Mouse (Mus musculus) urinary bladder, adult 18-20 months (tissue): ENCODE measurements at regions not wholly inside any gene's neighbourhood (a gene's known extent, or its start where the extent isn't known, plus 50 kb on each side); places are given as distances from the start of the nearest gene placed in this dataset.

Experiments used
- DNase-seq, 2 experiments: peaks; one replicate each; pipeline ENCODE4 v3.0.0; 2022; ENCODE audit warnings: low spot score in 2 of 2, mixed read lengths in 2 of 2

- no peak for DNase-seq
Observed at GRCm38 (mm10) chr8:116379851-116380250, 124.9 kb upstream of the Dynlrb2 start.

- no peak for DNase-seq
Observed at GRCm38 (mm10) chr8:116375758-116376157, 129.0 kb upstream of the Dynlrb2 start.

GRCm38 (mm10) chr8:116373063-116373462 lies 131.7 kb upstream of the Dynlrb2 start:
- no peak for DNase-seq

- peak in 1 of 2 experiments; percentile 66 for DNase-seq
Observed at GRCm38 (mm10) chr8:116372574-116372973, 132.2 kb upstream of the Dynlrb2 start.

GRCm38 (mm10) chr8:116372056-116372455 lies 132.7 kb upstream of the Dynlrb2 start:
- no peak for DNase-seq

- no peak for DNase-seq
Observed at GRCm38 (mm10) chr8:116367491-116367890, 137.3 kb upstream of the Dynlrb2 start.

- no peak for DNase-seq
Observed at GRCm38 (mm10) chr8:116366706-116367105, 138.1 kb upstream of the Dynlrb2 start.

- no peak for DNase-seq
Observed at GRCm38 (mm10) chr8:116364751-116365150, 140.0 kb upstream of the Dynlrb2 start.

GRCm38 (mm10) chr8:116364172-116364571 lies 140.6 kb upstream of the Dynlrb2 start:
- DNase-seq = no peak

GRCm38 (mm10) chr8:116362351-116362750 lies 142.4 kb upstream of the Dynlrb2 start:
- DNase-seq = no peak

GRCm38 (mm10) chr8:116359761-116360160 lies 145.0 kb upstream of the Dynlrb2 start:
- DNase-seq = no peak

GRCm38 (mm10) chr8:116354756-116355155 lies 150.0 kb upstream of the Dynlrb2 start:
- DNase-seq = no peak

GRCm38 (mm10) chr8:116353911-116354310 lies 150.9 kb upstream of the Dynlrb2 start:
- no peak for DNase-seq

GRCm38 (mm10) chr8:116352635-116353034 lies 152.1 kb upstream of the Dynlrb2 start:
- DNase-seq = no peak

GRCm38 (mm10) chr8:116348971-116349370 lies 155.8 kb upstream of the Dynlrb2 start:
- DNase-seq = no peak

- DNase-seq = no peak
Observed at GRCm38 (mm10) chr8:116346990-116347389, 157.8 kb upstream of the Dynlrb2 start.

GRCm38 (mm10) chr8:116344590-116345222 lies 160.1 kb upstream of the Dynlrb2 start:
- DNase-seq = no peak

- DNase-seq = no peak
Observed at GRCm38 (mm10) chr8:116343534-116343933, 161.2 kb upstream of the Dynlrb2 start.

GRCm38 (mm10) chr8:116334772-116335171 lies 170.0 kb upstream of the Dynlrb2 start:
- no peak for DNase-seq

GRCm38 (mm10) chr8:116334101-116334500 lies 170.7 kb upstream of the Dynlrb2 start:
- no peak for DNase-seq

GRCm38 (mm10) chr8:116320014-116320680 lies 184.6 kb upstream of the Dynlrb2 start:
- DNase-seq = no peak

- DNase-seq = no peak
Observed at GRCm38 (mm10) chr8:116315410-116315809, 189.4 kb upstream of the Dynlrb2 start.

GRCm38 (mm10) chr8:116314429-116315092 lies 190.2 kb upstream of the Dynlrb2 start:
- DNase-seq = no peak
